Mouse (Mus musculus): ENCODE results near the gene Zfp978. TPM values are rescaled to one million over a fixed set of nuclear protein-coding genes. Genes with fewer than 3 reads are reported as not detected.
"Not testable (repeated sequence)": the region's sequence is repeated elsewhere in the genome, so short reads cannot be mapped to it uniquely, and the experiment has no call there.

Gene Zfp978
- not detected for total RNA-seq (2021)

- intact Hi-C loops (cut with DNase I); DNase-seq (ENCODE audit: extremely low spot score in 1 of 2, low spot score in 2 of 2): not testable (repeated sequence)
Observed at GRCm38 (mm10) chr4:147361003-147361402, at the start of gene Zfp978. TSS of gene Zfp978 (plus strand) at chr4:147361303.

- DNase-seq (ENCODE audit: extremely low spot score in 1 of 2, low spot score in 2 of 2); intact Hi-C loops (cut with DNase I): not testable (repeated sequence)
Observed at GRCm38 (mm10) chr4:147335036-147335690, 25.9 kb upstream of the Zfp978 start.

DNA sequence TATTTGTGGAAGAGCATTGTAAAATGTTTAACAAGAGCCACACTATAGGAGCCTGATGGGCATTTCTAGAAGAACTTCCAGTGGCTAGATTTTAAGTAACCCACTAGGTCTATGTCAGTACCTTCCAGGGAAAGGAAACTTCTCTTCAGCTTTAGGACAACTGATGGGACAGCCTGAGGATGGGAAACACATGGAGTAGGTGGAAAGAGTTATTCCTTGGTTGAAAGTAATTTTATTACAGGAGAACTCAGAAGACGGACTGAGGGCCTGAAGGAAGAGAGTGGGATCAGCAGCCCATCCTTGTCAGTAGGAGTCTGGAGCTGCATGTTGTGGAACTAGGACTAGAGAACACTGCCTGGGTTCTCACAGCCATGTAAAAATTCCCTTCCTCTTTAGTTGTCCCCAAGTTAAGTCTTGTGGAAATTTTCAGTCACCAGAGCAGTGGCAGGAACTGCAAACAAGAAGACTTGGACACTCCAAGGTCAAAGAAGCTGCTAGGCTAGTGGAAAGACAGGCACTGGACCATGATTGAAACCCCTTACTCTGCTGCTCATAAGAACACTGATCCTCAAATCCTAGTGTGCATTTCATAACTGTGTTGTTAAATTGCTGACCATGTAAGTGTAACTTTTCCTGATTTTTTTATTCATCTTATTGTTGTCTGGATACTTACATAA lies 25.3 kb upstream of the Zfp978 start:
- intact Hi-C loops (cut with DNase I) = not testable (repeated sequence)

GRCm38 (mm10) chr4:147336368-147337195 lies 24.5 kb upstream of the Zfp978 start:
- intact Hi-C loops (cut with DNase I) = not testable (repeated sequence)

More for the DNA sequence above, 25.3 kb upstream of the Zfp978 start:
- not testable (repeated sequence) for DNase-seq (ENCODE audit: extremely low spot score in 1 of 2, low spot score in 2 of 2)

GRCm38 (mm10) chr4:147337520-147337919 lies 23.6 kb upstream of the Zfp978 start:
- not testable (repeated sequence) for DNase-seq (ENCODE audit: extremely low spot score in 1 of 2, low spot score in 2 of 2)

More at GRCm38 (mm10) chr4:147336368-147337195, 24.5 kb upstream of the Zfp978 start:
- peak in 1 of 2 experiments; percentile 33 for DNase-seq (ENCODE audit: extremely low spot score in 1 of 2, low spot score in 2 of 2)

GRCm38 (mm10) chr4:147338032-147338610 lies 23.0 kb upstream of the Zfp978 start:
- intact Hi-C loops (cut with DNase I) = no loop called here
- no peak for DNase-seq (ENCODE audit: extremely low spot score in 1 of 2, low spot score in 2 of 2)

More at GRCm38 (mm10) chr4:147337520-147337919, 23.6 kb upstream of the Zfp978 start:
- intact Hi-C loops (cut with DNase I) = not testable (repeated sequence)

- DNase-seq (ENCODE audit: extremely low spot score in 1 of 2, low spot score in 2 of 2); intact Hi-C loops (cut with DNase I): not testable (repeated sequence)
Observed at GRCm38 (mm10) chr4:147338706-147339105, 22.4 kb upstream of the Zfp978 start.

DNA sequence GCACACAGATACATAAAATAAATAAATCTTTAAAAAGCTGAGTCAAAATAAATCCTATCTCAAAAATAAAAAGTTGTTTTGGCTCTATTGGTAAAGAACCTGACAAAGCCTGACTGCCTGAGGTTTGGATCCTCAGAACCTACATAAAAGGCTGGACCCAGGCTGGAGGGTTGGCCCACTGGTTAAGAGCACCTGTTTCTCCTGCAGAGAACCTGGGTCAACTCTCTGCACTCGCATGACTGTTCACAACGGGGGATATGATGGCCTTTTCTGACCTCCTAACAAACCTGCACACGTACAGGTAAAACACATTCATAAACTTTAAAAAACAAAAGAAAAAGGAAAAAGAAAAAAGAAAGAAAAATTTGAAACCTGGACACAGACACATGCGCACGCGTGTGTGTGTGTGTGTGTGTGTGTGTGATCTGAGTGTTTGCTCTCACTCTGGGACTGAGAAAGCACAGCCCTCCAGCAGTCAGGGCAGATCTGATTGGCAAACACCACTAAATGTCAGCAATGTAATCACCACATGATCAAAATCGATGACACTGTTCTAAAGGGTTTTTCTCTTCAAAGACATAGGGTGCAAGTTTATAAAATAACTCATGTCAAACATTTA lies 21.4 kb upstream of the Zfp978 start:
- DNase-seq (ENCODE audit: extremely low spot score in 1 of 2, low spot score in 2 of 2) = peak in 1 of 2 experiments; percentile 51
- intact Hi-C loops (cut with DNase I) = not testable (repeated sequence)

- DNase-seq (ENCODE audit: extremely low spot score in 1 of 2, low spot score in 2 of 2) = peak in 1 of 2 experiments; percentile 18
Observed at GRCm38 (mm10) chr4:147340236-147340635, 20.9 kb upstream of the Zfp978 start.

GRCm38 (mm10) chr4:147340876-147341275 lies 20.2 kb upstream of the Zfp978 start:
- DNase-seq (ENCODE audit: extremely low spot score in 1 of 2, low spot score in 2 of 2); intact Hi-C loops (cut with DNase I): not testable (repeated sequence)

More at GRCm38 (mm10) chr4:147340236-147340635, 20.9 kb upstream of the Zfp978 start:
- intact Hi-C loops (cut with DNase I) = not testable (repeated sequence)

DNA sequence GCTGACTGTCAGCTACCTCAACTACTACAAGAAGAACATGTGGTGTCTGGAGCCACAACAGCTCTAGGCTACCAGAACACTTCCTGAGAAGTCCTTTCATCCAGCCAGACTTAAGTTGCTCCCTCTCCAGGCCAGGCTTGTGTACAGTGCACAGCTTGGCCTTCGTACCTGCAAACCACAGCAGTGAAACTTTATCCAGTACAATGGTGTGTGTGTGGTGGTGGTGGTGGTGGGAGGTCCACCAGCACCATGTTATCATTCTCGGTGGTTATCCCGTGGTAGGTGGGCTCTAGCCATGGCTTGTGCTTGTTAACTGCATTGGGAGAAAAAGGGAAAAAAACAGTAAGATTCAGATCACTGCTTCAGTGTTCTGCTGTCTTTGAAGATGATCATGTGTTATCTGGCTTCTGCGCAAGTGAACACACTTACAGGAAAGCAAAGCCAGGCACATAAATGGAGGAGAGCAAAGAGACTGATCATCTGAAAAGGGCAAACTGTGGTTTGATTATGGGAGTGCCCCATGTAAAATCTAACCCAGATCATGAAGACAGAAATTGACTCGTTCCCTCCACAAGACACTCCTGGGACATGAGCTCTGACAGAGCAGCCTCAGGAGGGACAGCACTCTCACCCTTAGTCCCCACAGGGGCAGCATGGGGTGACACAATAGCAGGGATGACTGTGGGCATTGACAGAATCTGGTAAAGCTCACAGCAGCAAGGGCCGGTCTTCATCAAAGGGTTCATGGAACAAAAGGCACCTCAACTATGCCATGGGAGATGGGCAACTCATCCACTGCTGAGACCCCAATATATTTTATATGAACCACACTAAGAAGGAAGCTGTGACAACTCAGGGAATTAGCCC lies 17.8 kb upstream of the Zfp978 start:
- intact Hi-C loops (cut with DNase I) = not testable (repeated sequence)

DNA sequence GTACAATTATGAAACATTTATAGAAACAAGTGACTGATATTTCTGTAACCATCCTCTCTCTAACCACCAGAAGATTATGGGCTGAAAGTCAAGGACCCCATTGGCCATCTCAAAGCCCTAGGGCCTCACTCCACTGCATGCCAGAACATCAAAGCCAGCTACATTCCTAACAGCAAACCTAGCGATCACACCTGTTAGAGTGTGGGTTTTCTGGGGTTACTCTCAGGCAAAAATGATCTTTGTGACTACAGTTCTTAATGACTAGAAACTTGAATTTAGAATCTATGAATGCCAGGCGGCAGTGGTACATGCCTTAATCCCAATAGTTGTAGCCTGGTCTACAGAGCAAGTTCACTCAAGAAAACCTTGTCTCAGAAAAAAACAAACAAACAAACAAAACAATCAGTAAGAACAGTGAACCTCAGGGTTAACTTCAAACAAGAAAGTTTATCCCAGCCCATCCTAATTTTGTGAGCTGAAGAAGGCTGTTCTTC lies 16.0 kb upstream of the Zfp978 start:
- intact Hi-C loops (cut with DNase I); DNase-seq (ENCODE audit: extremely low spot score in 1 of 2, low spot score in 2 of 2): not testable (repeated sequence)

More for the DNA sequence above, 17.8 kb upstream of the Zfp978 start:
- peak in 1 of 2 experiments; percentile 34 for DNase-seq (ENCODE audit: extremely low spot score in 1 of 2, low spot score in 2 of 2)

- DNase-seq (ENCODE audit: extremely low spot score in 1 of 2, low spot score in 2 of 2); intact Hi-C loops (cut with DNase I): not testable (repeated sequence)
Observed at GRCm38 (mm10) chr4:147346361-147347035, 14.6 kb upstream of the Zfp978 start.

GRCm38 (mm10) chr4:147347300-147347699 lies 13.8 kb upstream of the Zfp978 start:
- DNase-seq (ENCODE audit: extremely low spot score in 1 of 2, low spot score in 2 of 2); intact Hi-C loops (cut with DNase I): not testable (repeated sequence)

- intact Hi-C loops (cut with DNase I); DNase-seq (ENCODE audit: extremely low spot score in 1 of 2, low spot score in 2 of 2): not testable (repeated sequence)
Observed at GRCm38 (mm10) chr4:147347880-147348279, 13.2 kb upstream of the Zfp978 start.

DNA sequence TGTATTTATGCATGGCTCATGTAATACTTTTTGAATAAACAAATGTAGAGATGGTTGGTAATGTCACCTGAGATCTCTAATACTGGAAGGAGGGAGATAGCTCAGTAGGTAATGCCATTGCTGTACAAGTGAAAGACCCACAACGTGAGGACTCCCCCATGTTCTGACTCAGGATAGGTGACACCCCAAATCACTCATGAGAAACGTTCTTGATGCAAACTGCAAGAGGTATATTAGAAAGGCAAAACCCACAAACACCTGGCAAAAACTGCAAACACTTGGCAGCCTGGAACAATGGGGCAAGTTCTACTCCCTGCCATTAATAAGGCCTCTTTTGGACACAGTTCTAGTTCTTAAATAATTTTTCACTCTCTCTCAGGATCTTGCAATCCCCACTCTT lies 12.7 kb upstream of the Zfp978 start:
- intact Hi-C loops (cut with DNase I); DNase-seq (ENCODE audit: extremely low spot score in 1 of 2, low spot score in 2 of 2): not testable (repeated sequence)
